Mouse (Mus musculus) fat pad, adult 2 months (tissue): ENCODE results near the gene Wdr18.
"Not testable (repeated sequence)": the region's sequence is repeated elsewhere in the genome, so short reads cannot be mapped to it uniquely, and the experiment has no call there.

Source experiments
- DNase-seq: peaks from one replicate; pipeline ENCODE4 v3.0.0-alpha.2; 2011; ENCODE audit warnings: low read depth, low spot score; ENCODE audit errors: extremely low read depth

Wdr18 gene

DNA sequence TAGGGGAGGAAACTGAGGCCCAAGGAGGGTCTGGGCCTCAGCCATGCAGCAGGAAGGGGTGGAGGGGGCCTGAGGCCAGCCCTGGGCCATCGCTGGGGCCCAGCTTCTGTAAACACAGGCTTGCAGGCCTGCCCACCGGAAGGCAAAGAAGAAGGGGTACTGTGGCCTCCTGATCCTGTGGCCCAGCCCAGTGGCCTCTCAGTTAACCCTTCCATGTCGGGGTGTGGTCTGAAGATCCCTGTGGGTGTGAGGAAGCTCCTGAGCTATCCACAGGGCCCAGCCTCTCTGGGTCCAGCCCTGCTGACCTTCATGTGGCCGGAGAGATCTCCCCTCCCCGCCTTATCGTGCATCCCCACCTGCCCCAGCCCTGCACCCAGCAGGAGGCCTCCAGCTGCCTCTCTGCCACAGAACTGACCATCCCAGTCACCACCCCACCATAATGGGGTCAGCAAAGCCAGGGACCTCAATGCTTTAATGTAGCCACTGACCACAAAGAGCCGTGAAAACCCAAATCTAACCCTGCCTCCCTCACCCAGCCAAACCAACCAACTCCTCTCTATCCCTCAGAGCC lies 13.1 kb upstream of the Wdr18 start:
- DNase-seq = no peak

DNA sequence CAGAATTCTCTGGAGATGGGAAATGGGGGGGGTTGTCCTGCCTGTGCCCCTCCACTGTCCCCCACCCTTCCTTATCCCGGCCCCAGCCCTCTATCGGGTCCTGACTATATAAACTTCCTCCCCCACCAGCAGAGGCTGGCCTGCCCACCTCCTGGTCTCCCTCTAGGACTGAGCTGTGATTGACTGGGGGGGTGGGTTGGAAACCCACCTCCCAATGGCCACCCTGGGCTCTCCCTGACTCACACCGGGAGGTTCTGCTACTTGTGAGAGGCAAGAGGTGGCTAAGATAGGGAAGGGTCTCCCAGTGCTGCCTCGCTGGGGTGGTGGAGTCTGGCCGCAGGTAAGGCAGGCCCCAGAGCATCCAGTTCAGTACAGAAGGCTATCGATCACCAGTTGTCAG lies 12.4 kb upstream of the Wdr18 start:
- no peak for DNase-seq

DNA sequence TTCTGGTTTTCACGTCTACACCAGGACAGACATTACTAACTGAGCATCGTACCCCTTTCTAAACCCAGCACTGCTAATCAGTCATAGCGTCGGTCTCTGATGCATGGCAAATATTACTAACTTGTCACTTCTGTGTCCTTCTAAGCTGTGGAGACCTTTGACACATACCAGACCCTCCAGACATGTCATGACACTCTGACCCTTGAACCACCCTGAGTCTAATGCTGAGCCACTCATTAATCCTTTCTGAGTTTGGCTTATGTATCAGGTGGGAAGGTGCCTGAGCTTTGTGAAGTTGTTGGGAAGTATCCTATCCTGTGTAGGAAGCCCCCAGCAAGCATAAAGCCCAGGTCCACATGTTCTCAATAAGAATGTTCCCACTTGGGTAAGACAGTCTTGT lies 10.1 kb upstream of the Wdr18 start:
- no peak for DNase-seq

DNA sequence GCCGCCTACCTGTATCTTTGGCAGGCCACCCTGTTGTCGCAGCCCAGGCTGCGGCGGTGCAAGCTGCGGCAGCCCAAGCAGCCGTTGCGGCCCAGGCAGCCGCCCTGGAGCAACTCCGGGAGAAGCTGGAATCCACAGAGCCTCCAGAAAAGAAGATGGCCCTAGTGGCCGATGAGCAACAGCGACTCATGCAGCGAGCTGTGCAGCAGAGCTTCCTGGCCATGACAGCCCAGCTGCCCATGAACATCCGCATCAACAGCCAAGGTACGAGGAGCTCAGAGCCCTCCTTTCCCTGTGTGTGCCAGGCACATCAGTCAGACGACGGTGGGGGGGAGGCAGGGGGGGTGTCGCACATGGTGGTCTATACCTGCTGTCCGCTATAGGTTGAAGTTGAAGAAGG lies 9.3 kb upstream of the Wdr18 start:
- no peak for DNase-seq

DNA sequence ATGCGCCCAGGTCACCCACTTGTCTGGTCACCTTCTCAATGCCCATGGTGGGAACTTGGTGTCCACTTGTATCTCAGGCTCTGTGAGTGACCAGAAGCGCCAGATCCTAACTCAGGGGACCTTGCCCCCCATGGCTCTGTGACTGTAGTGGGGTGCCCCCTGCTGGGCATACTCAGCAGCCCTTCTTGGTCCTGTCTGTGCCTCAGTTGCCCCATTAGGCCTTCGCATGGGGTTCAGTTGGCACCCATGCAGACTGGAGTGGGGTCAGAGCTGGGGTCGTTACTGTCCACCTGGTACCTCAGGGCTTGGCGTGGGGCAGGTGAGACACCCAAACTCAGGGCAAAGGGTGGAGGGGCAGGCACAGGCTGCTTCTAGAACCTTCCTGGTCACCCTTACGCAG lies 6.0 kb upstream of the Wdr18 start:
- DNase-seq = no peak

DNA sequence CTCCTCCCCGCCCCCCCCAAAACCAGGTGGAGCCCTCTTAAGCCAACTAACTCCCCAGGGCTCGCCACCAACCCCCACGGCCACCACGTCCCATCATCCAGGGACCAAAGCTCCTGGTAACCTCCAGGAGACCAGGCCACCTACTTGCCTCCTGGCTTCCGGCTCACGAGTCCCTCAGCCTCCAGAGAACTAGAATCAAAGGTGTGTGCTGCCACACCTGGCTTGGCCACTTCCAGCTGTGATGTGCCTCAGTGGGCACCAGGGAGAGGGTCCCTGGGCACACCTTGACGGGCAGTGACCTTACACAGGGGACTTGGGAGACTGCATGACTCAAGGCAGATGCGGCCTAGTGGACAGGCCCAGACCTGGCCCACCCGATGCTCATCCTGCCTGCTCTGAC lies 4.3 kb upstream of the Wdr18 start:
- DNase-seq = no peak

DNA sequence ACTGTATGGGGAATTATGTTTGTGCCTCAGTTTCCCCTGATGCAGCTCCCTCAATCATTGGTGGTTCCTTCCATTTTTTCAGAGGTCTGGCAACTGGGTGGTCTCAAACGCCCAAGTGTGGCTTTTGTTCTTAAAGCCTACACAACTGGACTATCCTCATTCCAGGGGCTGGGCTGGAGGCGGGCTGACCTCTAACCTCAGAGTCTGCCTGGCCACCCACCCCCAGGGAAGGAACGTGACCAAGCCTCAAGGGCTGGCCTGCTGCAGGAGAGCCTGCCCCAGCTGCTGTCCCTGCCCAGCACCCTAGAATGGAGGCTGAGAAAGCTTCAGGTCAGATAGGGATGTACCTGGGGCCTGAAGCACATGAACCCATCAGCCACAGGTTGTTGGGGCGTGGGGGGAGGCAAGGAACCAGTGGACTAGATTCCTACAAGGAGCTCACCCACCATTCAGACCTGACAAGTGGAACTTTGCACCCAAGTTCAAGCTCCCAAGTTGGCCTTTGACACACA lies 3.3 kb upstream of the Wdr18 start:
- DNase-seq = no peak

DNA sequence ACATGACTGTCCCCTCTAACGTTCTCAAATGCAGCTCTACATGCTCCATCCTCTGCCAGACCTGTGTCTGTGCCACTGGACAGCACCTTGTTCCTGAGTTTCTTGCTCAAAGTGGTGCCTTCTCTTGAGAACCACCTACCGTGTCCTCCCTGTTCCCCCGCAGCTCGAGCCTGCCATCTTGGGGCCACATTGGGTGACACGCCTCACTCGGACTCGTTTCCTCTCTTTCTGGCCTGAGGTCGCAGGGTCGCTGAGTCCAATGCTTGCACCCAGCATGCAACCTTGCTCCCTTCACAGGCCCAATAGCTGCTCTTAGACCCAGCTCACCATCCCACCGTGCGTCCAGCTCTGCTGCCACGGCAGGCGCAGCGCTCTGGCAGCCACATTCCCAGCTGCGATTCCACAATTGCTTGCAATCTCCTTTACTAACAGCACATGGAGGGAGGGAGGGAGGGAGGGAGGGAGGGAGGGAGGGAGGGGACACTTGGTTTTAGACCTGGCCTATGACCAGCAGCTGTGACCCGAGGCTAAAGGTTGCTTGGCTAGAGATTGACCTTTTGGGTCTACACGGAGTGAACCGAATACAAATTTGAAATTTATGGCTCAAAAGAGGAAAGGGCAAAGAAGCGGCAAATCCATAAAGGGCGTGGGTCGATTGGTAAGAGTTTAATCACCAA lies 1.7 kb upstream of the Wdr18 start:
- no peak for DNase-seq

DNA sequence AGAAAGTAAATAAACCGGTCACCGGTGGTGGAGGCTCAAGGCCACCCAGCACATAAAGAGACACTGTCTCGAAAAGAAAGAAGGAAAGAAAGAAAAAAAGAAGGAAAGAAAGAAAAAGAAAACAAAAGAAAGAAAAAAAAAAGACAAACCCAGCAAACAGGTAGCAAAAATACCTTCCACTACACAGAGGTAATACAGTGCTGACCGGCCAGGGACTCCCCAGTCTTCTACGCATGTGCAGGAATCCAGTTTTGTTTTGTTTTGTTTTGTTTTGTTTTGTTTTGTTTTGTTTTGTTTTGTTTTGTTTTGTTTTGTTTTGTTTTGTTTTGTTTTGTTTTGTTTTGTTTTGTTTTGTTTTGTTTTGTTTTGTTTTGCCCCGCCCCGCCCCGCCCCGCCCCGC lies 540 bp upstream of the Wdr18 start:
- DNase-seq = not testable (repeated sequence)

DNA sequence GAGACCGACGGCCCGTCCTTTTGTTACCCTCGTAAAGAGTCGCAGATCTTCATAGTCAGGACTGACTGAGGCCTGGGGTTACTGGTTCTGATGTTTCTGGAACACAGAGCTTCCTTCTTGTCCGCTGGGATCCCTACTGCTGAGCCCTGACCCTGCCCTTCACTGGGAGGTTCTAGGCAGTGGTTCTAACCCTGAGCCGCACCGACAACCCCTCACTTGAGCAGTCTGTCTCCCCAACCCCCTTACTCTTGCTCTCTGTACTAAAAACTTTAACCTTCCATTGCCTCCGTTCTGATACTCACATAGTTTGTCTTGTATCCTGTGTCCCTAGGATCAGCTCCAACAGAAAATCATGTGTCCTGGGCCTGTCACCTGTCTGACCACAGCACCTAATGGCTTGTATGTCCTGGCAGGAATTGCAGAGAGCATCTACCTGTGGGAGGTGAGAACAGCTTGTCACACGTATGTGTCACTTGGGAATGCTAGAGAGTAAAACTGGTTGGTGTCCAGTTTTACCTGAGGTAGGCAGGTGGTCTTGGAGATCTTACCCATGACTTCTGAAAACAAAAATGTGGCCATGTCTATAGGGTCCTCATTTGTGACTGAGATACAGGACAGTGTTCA lies 831 bp downstream of the Wdr18 start:
- DNase-seq = no peak

DNA sequence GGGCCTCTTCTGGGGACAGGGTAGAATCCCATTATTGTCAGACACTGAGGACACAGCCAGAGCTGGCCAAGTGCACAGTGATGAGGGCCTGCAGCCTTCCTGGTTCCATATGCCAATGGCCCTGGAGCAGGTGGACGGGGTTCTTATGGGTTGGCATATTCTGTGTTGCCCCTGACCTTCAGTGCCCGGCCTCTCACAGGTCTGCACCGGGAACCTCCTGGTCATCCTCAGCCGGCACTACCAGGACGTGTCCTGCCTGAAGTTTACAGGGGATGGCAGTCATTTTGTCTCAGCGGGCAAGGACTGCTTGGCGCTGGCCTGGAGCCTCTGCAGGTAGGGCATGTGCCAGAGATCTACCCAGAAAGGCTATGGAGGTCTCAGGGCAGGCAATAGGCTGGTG lies 4.8 kb downstream of the Wdr18 start:
- DNase-seq = no peak

DNA sequence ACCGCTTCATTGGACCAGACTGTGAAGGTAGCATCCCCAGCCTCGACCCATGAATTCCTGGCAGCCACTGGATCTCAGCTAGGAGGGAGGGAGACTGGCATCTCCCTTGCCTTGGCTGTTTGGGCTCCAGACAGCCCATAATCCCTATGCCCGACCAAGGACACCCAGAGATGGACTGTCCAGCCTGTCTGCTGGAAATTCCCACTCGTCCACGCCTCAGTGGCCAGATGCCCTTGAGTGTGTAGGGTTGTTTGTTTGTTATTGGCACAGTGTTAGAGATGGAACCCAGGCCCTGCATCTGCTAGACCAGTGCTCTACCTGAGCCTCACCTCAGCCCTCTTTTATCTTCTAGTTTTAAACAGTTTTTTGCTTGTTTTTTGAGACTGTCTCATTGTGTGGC lies 5.4 kb downstream of the Wdr18 start:
- DNase-seq = no peak

DNA sequence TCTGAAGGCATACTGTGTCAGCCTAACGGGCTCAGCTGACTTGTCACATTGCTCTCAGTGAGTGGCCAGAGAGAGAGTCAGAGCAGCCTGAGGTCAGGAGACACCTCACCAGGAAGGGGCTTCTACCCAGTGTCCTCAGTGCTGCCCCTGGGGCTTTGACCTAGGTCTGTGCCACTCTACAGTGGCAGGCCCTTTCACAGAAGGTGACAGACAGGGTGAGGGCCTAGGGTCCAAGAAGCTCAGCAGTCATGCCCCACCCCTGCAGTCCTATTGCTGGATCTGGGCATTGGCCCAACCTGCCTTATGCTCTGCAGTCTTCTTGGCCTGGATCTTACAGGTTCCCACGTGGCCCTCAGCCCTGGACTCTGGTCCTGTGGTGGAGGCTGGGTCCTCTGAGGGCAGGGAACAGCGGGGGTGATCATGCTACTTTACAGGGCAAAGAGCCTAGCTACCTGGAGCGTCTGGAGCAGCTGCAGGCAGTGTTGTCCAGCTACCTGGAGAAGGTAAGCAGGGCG lies 7.0 kb downstream of the Wdr18 start:
- DNase-seq = no peak

DNA sequence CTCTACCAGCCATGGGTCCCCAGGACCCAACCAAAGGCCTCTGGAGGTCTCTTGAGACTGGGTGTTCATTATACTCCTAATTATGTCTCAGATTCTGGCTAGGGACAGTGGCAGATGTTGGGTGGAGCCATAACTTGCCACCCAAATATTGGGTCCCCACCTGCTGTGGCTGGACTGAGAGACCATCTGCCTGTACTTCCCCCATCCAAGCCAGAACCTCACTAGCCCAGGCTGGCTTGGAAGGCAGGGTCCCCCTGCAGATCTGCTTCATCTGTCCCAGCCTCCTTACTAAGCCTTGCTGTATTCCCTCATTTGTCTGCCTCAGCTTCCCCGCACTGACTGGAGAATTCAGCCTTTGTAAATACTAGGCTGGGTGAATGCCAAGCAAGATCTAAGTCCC lies 8.2 kb downstream of the Wdr18 start:
- DNase-seq = no peak

DNA sequence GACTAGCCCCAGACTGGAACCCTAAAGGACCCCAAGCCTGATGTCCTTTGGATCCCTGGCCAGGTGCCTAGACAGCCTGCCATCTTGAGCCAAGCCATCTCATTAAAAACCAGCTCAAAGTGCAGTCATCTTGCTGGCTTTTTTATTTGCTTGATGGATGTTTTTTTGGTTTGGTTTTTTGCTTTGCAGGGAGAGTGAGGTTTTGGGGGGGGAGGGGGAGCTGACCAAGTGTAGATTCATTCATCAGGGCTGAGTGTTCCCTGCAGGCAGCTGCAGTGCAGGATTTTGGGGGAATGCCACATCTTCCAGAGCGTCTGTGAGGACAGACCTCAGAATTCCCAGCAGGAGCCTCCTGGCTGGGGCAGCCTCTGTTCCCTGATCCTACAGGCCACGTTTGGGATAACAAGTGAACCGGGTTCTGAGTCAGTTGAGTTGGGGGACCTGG lies 9.2 kb downstream of the Wdr18 start:
- no peak for DNase-seq

DNA sequence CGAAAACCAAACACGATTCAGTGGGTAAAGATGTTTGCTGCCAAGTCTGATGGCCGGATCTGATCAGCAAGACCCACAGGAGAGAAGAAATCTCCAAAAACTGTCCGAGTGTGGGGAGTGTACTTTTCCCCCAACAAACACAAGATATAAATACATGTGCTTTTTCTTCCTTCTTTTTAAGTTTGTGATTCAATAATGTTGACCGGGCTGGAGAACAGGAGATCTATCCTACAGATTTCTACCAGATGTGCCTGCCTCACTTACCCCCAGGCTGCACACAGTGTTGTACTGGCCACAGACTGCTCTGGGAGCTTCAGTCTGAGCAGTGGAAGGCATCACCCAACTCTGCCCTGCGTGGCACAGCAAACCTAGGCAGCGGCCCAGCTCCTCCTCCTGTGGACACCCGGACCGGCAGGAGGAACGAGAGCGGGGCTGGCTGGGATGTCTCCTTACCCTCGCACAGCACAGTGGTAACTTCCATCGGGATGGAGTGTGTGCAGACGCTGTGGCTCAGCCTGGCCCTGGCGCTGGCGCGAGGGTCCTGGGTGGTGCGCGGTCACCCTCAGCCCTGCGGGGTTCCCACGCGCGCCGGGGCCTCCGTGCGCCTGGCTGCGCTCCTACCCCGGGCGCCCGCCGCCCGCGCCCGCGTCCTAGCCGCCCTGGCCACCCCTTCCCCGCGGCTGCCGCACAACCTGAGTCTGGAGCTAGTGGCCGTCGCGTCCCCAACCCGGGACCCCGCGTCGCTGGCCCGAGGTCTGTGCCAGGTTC lies 10.6 kb downstream of the Wdr18 start, which contains the start of gene Grin3b:
Grin3b (plus strand) TSS at position 301 of the 768 bp plus-strand sequence.
- no peak for DNase-seq

DNA sequence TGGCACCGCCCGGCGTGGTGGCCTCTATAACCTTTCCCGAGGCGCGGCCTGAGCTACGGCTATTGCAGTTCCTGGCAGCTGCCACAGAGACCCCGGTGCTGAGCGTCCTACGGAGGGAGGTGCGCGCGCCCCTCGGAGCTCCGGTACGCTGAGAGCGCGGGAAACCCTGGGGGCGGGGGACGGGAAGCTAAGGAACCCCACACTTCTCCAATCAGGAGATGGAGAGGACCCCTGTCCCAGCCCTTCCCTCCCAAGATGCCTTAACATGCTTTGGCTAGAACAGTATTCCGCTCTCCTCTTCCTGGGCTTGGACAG lies 11.2 kb downstream of the Wdr18 start:
- DNase-seq = no peak

DNA sequence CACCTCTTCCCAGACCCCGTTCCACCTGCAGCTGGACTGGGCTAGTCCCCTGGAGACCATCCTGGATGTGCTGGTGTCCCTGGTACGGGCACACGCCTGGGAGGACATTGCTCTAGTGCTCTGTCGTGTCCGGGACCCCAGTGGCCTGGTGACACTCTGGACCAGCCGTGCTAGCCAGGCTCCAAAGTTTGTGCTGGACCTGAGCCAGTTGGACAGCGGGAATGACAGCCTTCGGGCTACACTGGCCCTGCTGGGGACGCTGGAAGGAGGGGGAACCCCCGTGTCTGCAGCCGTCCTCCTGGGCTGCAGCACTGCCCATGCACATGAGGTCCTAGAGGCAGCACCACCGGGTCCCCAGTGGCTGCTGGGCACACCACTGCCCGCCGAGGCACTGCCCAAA lies 12.9 kb downstream of the Wdr18 start:
- DNase-seq = no peak

DNA sequence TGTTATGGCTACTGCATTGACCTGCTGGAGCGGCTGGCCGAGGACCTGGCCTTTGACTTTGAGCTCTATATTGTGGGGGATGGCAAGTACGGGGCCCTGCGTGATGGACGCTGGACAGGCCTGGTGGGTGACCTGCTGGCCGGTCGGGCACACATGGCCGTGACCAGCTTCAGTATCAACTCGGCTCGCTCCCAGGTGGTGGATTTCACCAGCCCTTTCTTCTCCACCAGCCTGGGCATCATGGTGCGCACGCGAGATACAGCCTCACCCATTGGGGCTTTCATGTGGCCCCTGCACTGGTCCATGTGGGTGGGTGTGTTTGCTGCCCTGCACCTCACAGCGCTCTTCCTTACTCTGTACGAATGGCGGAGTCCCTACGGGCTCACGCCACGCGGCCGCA lies 14.1 kb downstream of the Wdr18 start:
- no peak for DNase-seq

DNA sequence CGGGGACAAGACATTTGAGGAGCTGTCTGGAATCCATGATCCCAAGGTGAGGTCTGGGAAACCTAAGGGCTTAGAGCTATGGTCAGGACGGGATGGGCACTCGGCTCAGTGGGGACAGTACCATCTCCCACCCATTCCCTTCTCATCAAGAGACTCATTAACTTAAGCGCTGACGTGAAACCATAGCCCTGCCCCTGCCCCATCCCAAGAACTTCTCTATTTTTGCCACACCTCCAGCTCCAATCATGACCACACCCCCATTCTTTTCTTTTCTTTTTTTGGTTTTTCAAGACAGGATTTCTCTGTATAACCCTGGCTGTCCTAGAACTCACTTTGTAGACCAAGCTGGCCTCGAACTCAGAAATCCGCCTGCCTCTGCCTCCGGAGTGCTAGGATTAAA lies 14.7 kb downstream of the Wdr18 start:
- DNase-seq = no peak

DNA sequence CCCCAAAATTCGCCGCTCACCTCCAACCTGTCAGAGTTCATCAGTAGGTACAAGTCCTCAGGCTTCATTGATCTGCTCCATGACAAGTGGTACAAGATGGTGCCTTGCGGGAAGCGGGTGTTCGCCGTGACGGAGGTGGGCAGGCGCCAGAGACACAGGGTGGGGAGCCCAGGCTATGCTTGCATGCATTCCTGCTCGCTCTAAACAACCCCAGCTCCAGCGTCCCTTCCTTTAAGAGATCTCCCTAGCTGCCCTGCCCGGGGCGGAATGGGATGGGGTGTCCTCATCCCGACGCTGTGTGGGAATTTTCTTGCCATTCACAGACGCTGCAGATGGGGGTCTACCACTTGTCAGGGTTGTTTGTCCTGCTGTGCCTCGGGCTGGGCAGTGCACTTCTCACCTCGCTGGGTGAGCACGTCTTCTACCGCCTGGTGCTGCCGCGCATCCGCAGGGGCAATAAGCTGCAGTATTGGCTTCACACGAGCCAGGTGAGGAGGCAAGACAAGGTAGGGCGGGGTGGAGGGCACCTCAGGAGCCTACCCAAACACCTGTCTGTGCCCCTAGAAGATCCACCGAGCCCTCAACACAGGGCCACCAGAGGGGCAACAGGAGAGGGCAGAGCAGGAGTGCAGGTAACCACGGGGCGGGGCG lies 16.2 kb downstream of the Wdr18 start:
- DNase-seq = no peak
